In genomic region chr14:24086481-24086880, GRCm38 (mm10) we compare ENCODE assay signal across 28 mouse cellular contexts.
DNase-seq lines count a peak whose midpoint lies in the region; ATAC-seq and TF ChIP-seq lines count a peak whose summit lies in the region.
"Had no signal": no experiment of that assay in that cellular context is flagged by ENCODE, and none has a peak within 500 bp of the region (broad histone marks: within the 10 kb centered on the region; RNA-seq: fewer than 3 reads in every experiment).

No protein-coding gene starts in this region.

- no peak overlapping the region for H3K9ac ChIP-seq in heart, postnatal 0 days (replicated peaks; ENCODE audit: low read depth, low read length)
- H3K9ac ChIP-seq in heart, embryonic 12.5 days = no peak overlapping the region
- H3K9ac ChIP-seq in limb, embryonic 14.5 days (ENCODE audit: low read depth, low read length, severe bottlenecking) = no peak overlapping the region
- H3K9ac ChIP-seq: embryonic facial prominence, embryonic 15.5 days; forebrain, embryonic 12.5 days; forebrain, postnatal 0 days; heart, embryonic 13.5 days; liver, embryonic 15.5 days; midbrain, embryonic 13.5 days; neural tube, embryonic 15.5 days had no signal

- no peak for TF ChIP-seq POLR2A in limb, embryonic 14.5 days (IDR thresholded peaks at IDR 0.05; ENCODE audit: borderline replicate concordance, extremely low read depth, insufficient read depth, insufficient read length)

- no peak overlapping the region for H3K27ac ChIP-seq in heart, postnatal 0 days (ENCODE audit: low read depth)
- H3K27ac ChIP-seq in heart, embryonic 12.5 days (ENCODE audit: poor library complexity, severe bottlenecking) = no peak overlapping the region
- no peak overlapping the region for H3K27ac ChIP-seq in limb, embryonic 14.5 days (replicated peaks; ENCODE audit: low read depth, low read length)
- no peak overlapping the region for H3K27ac ChIP-seq in limb, embryonic 10.5 days
- H3K27ac ChIP-seq: embryonic facial prominence, embryonic 15.5 days; forebrain, embryonic 12.5 days; heart, embryonic 13.5 days; liver, embryonic 15.5 days; macrophage; midbrain, embryonic 13.5 days; neural tube, embryonic 15.5 days had no signal

- H3K9me3 ChIP-seq in heart, postnatal 0 days (replicated peaks; ENCODE audit: control insufficient read depth, low read length) = no peaks in the 10 kb centered on the region
- H3K9me3 ChIP-seq in heart, embryonic 12.5 days (replicated peaks) = no peaks in the 10 kb centered on the region
- H3K9me3 ChIP-seq in limb, embryonic 14.5 days (ENCODE audit: control insufficient read depth, low read length) = no peaks in the 10 kb centered on the region
- no peaks in the 10 kb centered on the region for H3K9me3 ChIP-seq in limb, embryonic 10.5 days (replicated peaks)
- H3K9me3 ChIP-seq: embryonic facial prominence, embryonic 15.5 days; forebrain, embryonic 12.5 days; G1E; heart, embryonic 13.5 days; liver, embryonic 15.5 days; midbrain, embryonic 13.5 days; neural tube, embryonic 15.5 days had no signal

- TF ChIP-seq CTCF in heart, postnatal 0 days (IDR thresholded peaks at IDR 0.05; ENCODE audit: low read depth) = no peak

- no peak overlapping the region for H3K4me3 ChIP-seq in heart, postnatal 0 days (ENCODE audit: low read depth, low read length)
- no peak overlapping the region for H3K4me3 ChIP-seq in heart, embryonic 12.5 days
- no peak overlapping the region for H3K4me3 ChIP-seq in limb, embryonic 14.5 days (replicated peaks; ENCODE audit: low read length)
- H3K4me3 ChIP-seq in limb, embryonic 10.5 days = no peak overlapping the region
- H3K4me3 ChIP-seq: embryonic facial prominence, embryonic 15.5 days; forebrain, embryonic 12.5 days; heart, embryonic 13.5 days; liver, embryonic 15.5 days; midbrain, embryonic 13.5 days; neural tube, embryonic 15.5 days had no signal

- no peaks in the 10 kb centered on the region for H3K27me3 ChIP-seq in heart, postnatal 0 days (ENCODE audit: control insufficient read depth, insufficient read depth, low read length)
- no peaks in the 10 kb centered on the region for H3K27me3 ChIP-seq in heart, embryonic 12.5 days (replicated peaks)
- no peaks in the 10 kb centered on the region for H3K27me3 ChIP-seq in limb, embryonic 14.5 days (ENCODE audit: control insufficient read depth, insufficient read depth, low read length)
- no peaks in the 10 kb centered on the region for H3K27me3 ChIP-seq in limb, embryonic 10.5 days (ENCODE audit: low read depth, poor library complexity, severe bottlenecking)
- H3K27me3 ChIP-seq: embryonic facial prominence, embryonic 15.5 days; forebrain, embryonic 12.5 days; midbrain, embryonic 13.5 days; neural tube, embryonic 15.5 days; Patski had no signal

- H3K4me1 ChIP-seq in heart, postnatal 0 days (ENCODE audit: control insufficient read depth, insufficient read depth) = no peaks in the 10 kb centered on the region
- H3K4me1 ChIP-seq in heart, embryonic 12.5 days (replicated peaks) = 0 out of 2 replicates have a peak, but pooled peaks cover 16% of the 10 kb centered on the region
- peaks cover 3% of the 10 kb centered on the region; the same call in 1 of the 2 replicates for H3K4me1 ChIP-seq in limb, embryonic 14.5 days (ENCODE audit: control insufficient read depth, insufficient read depth, low read length)
- peaks cover 10% of the 10 kb centered on the region for H3K4me1 ChIP-seq in limb, embryonic 10.5 days
- H3K4me1 ChIP-seq: embryonic facial prominence, embryonic 15.5 days had no signal

- no peak overlapping the region for H3K4me2 ChIP-seq in heart, postnatal 0 days (ENCODE audit: low read depth, low read length)
- H3K4me2 ChIP-seq in heart, embryonic 12.5 days = no peak overlapping the region
- H3K4me2 ChIP-seq in limb, embryonic 14.5 days (replicated peaks; ENCODE audit: low read depth, low read length, severe bottlenecking) = no peak overlapping the region
- H3K4me2 ChIP-seq: embryonic facial prominence, embryonic 15.5 days; forebrain, embryonic 12.5 days; heart, embryonic 13.5 days; liver, embryonic 15.5 days; midbrain, embryonic 13.5 days; neural tube, embryonic 15.5 days had no signal

- 46% methylated on average over 5 of the region's 5 CpGs for WGBS in heart, postnatal 0 days
- WGBS in heart, embryonic 12.5 days = 58% methylated on average over 5 of the region's 5 CpGs
- WGBS in limb, embryonic 14.5 days = 56% methylated on average over 5 of the region's 5 CpGs
- 81% methylated on average over 5 of the region's 5 CpGs for WGBS in limb, embryonic 10.5 days

- ATAC-seq in heart, postnatal 0 days (ENCODE audit: insufficient read depth, low read depth) = no peak
- no peak for ATAC-seq in heart, embryonic 12.5 days (ENCODE audit: insufficient number of reproducible peaks, low FRiP score)
- ATAC-seq in limb, embryonic 14.5 days (ENCODE audit: low FRiP score, low read depth) = no peak
- ATAC-seq: forebrain, postnatal 0 days; intestine, embryonic 16.5 days; midbrain, embryonic 13.5 days had no signal

- peak; percentile 15 for DNase-seq in heart, postnatal 0 days (ENCODE audit: low spot score)
- peak; percentile 7 for DNase-seq in limb, embryonic 14.5 days (ENCODE audit: low spot score)
- DNase-seq in limb, embryonic 10.5 days (ENCODE audit: low spot score) = no peak
- DNase-seq in 3T3-L1 (ENCODE audit: low read depth, low spot score) (peak; percentile 29), NIH3T3 (ENCODE audit: low read depth) (peak; percentile 53)
- DNase-seq in layer of hippocampus, adult 8-10 months (ENCODE audit: low spot score in 2 of 2) = no peak
- DNase-seq: adrenal gland, postnatal 25 days; cerebellum, adult 18-20 months; forebrain, postnatal 0 days; heart, postnatal 14 days; kidney, adult 9 months; kidney, postnatal 14 days; liver; retina, postnatal 1 day; right cerebral cortex, postnatal 14 days; thymus, adult 2 months; thymus, postnatal 36 days had no signal

- no peaks in the 10 kb centered on the region for H3K36me3 ChIP-seq in heart, postnatal 0 days (replicated peaks; ENCODE audit: control insufficient read depth, insufficient read depth, low read length)
- H3K36me3 ChIP-seq in heart, embryonic 12.5 days = no peaks in the 10 kb centered on the region
- no peaks in the 10 kb centered on the region for H3K36me3 ChIP-seq in limb, embryonic 14.5 days (ENCODE audit: control insufficient read depth, insufficient read depth, low read length)
- no peaks in the 10 kb centered on the region for H3K36me3 ChIP-seq in limb, embryonic 10.5 days
- H3K36me3 ChIP-seq: embryonic facial prominence, embryonic 15.5 days; forebrain, embryonic 12.5 days; G1E; heart, embryonic 13.5 days; liver, embryonic 15.5 days; midbrain, embryonic 13.5 days; neural tube, embryonic 15.5 days had no signal

- no peak for TF ChIP-seq EP300 in heart, postnatal 0 days (IDR thresholded peaks at IDR 0.05; ENCODE audit: low read depth)

Comparison
In these comparisons a context has a peak if more than half of its experiments do, and no peak if none do; other contexts are left out.
1. DNase-seq: peak in heart, postnatal 0 days (single experiment), limb, embryonic 14.5 days (single experiment), 3T3-L1 (single experiment) and NIH3T3 (single experiment); none in limb, embryonic 10.5 days (single experiment) and layer of hippocampus, adult 8-10 months (0 of 2).